Mouse (Mus musculus) C2C12 (cell line): ENCODE data around the gene Sgcg.

Source experiments
- CTCF ChIP-seq: IDR thresholded peaks from one replicate; pipeline ENCODE4 v1.5.1; 2011; ENCODE audit not compliant: control insufficient read depth, insufficient read depth, insufficient read length
- MAX ChIP-seq: IDR thresholded peaks from one replicate; pipeline ENCODE4 v1.6.1; 2011; ENCODE audit warnings: mild to moderate bottlenecking, control low read depth
- MYOG ChIP-seq: IDR thresholded peaks from one replicate; pipeline ENCODE4 v1.6.1; 2011; ENCODE audit not compliant: control insufficient read depth, insufficient read length; ENCODE audit errors: extremely low read depth

DNA sequence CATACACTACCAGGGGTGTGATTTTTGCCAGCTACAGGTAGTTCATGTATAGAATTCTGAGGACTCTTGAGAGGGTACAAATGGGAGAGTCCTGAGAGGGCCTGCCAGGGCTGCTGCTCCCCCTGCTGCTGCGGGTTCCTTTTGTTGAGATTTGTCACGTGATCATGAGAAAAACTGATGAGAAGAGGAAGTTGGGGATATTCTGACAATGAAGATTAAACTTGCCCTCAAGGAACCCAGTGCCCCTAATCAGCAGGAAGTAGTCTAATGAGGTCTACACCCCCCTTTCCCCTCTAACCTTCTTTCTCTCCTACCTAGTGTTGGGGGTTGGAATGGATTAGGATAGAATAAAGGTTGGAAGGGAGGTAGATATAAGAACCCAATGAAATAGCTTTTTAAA, 43.0 kb upstream of the Sgcg start:
- TF ChIP-seq CTCF (no peak), MAX (no peak), MYOG (no peak)
